Mouse (Mus musculus) heart, postnatal 10 days (tissue): Measurements from ENCODE around the gene Ren1. TPM values are rescaled to one million over a fixed set of nuclear protein-coding genes. Genes with fewer than 3 reads are reported as not detected.

Source experiments
- DNase-seq, 2 experiments: peaks; one replicate each; pipeline ENCODE4 v3.0.0; 2021
- intact Hi-C: fragments of 180-260 bp; cut with DNase I; formaldehyde crosslinking; loops from one replicate; pipeline ENCODE4 v1.15.1; 2025
- total RNA-seq, 2 experiments: library from RNA; stranded (reverse); gene quantifications; 2 replicates each; pipeline ENCODE4 v1.2.3; 2021

Gene Ren1
- total RNA-seq, result under 1 TPM; 0.22 TPM

DNA sequence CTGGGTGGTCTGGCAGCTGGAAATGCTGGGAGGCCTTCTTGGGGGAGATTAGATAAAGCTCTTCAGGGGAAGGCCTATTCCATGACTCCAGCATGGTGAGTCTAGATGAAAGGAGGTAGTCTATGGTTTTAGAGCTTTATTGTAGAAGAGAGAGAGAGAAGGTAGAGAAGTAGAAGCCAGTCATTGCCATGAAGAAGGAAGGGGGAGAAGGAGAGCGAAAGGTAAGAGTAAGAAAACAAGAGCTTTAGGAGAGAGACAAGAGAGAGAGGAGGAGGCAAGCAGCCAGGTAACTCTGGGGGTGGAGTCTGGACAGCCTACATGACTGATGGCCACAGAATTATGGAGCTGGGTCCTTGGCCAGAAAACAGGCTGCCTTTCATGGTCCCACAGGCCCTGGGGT, at the start of gene Ren1:
Gene Ren1, plus strand, starts transcription at position 301 of the 400 bp plus-strand sequence.
- intact Hi-C loops, result no loop called here
- DNase-seq, result no peak

DNA sequence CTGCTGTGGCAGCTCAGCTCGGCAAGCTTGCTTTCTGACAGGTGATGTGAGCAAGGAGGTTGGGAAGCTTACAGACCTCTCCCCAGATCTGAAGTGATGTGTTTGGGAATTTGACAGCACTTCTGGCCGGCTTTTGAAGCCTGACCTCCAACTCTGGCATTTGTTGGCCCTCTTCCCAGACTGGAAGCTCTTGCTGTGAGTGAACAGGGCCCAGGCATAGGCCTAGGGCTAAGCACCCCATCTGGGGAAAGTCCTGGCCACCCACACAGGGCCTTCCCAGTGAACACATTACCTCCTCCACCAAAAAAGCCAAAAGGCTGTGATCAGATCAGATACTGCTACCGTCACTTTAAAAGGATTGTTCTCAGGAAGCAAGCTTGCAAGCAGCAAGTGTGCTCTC, 47.8 kb upstream of the Ren1 start:
- peak; percentile 81 to 84 for DNase-seq
- intact Hi-C loops, result no loop called here

DNA sequence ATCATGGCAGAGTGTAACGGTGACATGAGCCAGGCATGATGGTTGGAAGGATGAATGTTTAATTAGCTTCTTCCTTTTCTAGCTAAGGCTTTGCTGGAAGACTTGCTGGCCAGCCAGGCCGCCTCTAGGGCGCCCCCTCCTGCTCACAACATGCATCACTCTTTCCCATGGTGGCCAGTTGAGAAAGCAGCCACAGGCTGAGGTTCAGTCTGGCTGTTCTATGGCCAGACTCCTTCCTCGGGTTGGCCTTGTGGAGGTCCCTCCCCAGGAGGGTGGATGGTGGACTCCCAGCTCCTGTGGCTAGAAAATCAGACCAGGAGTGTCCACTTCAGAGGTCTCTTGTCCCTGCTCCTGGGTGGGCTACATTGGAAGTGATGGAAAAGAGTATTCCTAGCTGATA, 43.5 kb upstream of the Ren1 start:
- DNase-seq, result peak; percentile 86 to 90
- intact Hi-C loops, result loop anchor here (1.0 to 5.0 kb wide), 5 partner anchors 81 to 270 kb away; no protein-coding TSS in a partner anchor

DNA sequence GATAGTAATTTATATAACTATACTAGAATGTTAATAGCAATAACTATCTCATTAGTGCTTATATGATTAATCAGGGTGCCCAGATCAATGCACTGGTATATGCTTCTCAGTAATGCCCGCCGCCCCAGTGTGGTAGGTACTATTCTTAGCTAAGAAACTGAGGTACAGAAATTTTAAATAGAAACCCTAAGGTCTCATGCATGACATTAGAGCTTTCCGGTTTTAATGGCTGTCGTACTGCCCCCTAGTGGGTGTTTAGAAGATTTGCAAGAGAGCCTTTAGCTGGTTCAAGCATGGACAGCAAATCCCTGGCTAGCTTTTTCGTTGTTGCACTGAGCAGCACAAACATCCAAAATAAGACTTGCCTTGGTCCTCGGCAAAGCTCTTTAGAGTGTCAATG, 43.0 kb upstream of the Ren1 start:
- DNase-seq, result peak; percentile 61 to 75
- intact Hi-C loops, result loop anchor here (1.0 to 5.0 kb wide), 4 partner anchors 126 to 270 kb away; no protein-coding TSS in a partner anchor

DNA sequence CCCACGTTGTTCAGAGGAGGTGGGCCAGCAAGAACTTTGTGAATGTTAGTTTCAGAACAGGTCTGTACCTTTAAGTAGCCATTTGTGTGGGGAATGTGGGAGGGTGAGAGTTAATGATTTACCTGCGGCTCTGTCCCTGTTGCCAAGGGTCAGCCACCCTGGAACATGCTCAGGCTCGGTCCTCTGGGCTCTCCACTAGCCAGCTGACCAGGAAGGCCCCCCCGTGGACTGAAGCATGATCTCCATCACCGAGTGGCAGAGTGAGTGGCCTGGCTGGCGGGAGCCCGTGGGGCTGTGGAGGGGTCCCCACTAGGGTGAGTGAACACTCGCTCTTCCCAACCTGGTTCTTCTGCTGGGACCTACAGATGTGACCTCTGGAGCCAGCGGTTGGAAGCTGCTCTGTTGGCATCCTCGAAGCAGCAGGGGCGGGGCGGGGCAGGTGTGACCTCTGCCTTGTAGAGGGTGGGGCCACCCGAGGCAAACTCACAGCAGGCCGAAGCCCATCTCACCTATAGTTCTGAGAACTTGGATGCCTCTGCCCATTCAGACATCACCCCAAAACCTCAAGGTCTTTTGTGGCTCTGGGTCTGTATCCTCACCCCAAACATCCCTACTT, 40.5 kb upstream of the Ren1 start, which contains the start of gene Golt1a:
Gene Golt1a, plus strand, starts transcription at position 149 of the 616 bp plus-strand sequence.
- intact Hi-C loops, result loop anchor here (5.0 kb wide), 1 partner anchor 272 kb away; no protein-coding TSS in a partner anchor
- DNase-seq, result no peak

DNA sequence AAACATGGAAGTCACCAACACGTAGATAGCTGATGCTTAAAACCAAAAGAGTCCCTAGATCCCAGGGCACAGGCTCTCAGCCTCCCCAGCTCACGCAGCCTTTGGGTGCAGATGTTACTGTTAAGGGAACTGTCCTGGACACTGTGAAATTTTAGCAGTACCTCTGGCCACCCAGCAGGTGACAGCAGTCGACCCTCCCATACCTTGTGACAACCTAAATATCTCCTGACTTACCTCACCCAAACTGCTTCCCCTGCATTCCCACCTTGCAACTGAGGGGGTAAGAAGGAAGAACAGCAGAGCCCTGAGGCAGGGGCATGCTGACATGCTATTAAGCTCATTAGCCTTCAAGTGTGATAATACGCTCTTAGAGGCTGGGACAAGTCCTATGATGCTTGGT, 39.1 kb upstream of the Ren1 start:
- intact Hi-C loops, result no loop called here
- no peak for DNase-seq

DNA sequence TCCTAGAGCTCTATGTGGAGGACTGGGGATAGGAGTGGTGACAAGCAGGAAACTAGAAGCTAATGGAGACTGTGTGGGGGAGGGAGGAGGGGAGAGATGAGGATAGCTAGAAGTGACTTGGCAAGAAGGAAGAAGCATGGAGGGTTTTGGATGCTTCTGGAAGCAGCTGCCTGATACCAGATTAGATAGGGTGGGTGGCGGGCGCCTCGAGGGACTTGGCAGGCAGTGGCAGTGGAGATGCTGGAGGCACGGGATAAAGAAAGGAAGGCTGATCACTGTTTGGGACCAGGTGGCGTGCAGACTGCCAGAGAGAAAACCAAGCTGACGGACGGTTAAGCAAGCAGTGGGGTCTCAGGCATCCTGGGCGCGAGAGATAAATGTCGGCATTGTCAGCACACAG, 38.4 kb upstream of the Ren1 start:
- DNase-seq, result no peak
- intact Hi-C loops, result no loop called here

DNA sequence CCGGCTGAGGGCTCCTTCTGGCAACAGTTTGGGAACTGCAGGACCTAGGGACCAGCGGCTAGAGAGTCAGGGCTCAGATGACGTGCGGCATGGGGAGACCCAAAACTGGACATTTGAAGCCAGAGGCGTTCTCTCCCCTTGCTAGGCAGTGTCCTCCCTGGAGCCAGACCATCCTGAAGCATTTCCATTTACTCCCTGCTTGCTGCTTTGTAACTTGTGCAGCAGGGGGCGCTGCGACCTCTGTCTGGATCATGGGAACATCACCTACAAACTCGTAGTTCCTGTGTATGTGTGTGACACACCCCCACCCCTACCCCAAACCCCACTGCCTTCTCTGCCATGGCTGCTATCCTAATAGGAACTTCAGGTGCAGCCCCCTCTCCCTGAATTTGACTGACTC, 35.9 kb upstream of the Ren1 start:
- intact Hi-C loops, result loop anchor here (1.0 kb wide), 1 partner anchor 39 kb away; no protein-coding TSS in a partner anchor
- peak; percentile 57 to 78 for DNase-seq

DNA sequence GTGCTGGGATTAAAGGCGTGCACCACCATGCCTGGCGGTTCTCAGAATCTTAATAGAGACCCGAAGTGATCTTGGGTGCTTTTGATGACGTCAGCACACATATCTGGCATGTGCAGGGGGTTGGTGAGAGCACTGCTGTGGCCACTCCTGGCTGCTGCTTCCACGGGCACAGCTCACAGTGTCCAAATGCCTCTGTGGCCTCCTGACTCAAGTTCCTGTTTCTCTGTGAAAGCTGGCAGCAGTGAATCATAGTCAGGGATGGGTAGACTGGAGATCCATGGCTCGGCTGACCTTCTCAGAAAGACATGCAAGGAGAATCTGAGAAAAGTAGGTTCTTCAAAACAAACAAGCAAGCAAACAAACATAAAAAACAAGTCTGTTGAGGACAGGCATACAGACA, 34.5 kb upstream of the Ren1 start:
- DNase-seq, result no peak
- intact Hi-C loops, result no loop called here

DNA sequence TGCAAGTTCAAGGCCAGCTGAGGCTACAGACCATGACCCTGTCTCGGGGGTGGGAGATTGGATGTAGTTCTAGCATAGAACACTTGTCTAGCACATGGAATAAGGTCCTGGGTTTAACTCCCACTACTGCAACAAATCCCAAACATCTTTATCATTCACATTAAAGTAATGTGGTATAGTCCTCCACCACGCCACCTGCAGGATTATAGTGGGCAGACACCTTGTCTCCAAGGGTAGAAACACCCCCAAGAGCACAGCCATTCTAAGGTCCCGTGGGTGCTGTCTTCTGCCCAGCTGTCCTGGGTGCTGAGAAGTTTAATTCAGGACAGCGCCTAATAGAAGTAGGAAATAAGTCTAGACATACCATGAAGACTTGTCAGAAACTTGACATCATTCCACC, 33.7 kb upstream of the Ren1 start:
- no peak for DNase-seq
- intact Hi-C loops, result no loop called here

DNA sequence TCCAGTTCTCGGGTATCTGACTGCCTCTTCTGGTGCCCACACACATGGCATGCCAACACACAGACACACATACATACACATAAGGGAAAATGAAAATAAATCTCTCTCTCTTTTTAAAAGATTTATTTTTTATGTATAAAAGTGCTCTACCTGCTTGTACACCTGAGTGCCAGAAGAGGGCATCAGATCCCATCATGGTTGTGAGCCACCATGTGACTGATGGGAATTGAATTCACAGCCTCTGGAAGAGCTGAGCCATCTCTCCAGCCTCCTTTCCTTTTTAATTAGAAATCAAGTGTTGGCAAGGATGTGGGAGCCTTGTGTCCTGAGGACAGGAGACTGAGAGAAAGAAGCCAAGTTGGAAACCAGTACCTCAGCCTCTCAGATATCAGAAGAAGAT, 33.2 kb upstream of the Ren1 start:
- intact Hi-C loops, result no loop called here
- no peak for DNase-seq

DNA sequence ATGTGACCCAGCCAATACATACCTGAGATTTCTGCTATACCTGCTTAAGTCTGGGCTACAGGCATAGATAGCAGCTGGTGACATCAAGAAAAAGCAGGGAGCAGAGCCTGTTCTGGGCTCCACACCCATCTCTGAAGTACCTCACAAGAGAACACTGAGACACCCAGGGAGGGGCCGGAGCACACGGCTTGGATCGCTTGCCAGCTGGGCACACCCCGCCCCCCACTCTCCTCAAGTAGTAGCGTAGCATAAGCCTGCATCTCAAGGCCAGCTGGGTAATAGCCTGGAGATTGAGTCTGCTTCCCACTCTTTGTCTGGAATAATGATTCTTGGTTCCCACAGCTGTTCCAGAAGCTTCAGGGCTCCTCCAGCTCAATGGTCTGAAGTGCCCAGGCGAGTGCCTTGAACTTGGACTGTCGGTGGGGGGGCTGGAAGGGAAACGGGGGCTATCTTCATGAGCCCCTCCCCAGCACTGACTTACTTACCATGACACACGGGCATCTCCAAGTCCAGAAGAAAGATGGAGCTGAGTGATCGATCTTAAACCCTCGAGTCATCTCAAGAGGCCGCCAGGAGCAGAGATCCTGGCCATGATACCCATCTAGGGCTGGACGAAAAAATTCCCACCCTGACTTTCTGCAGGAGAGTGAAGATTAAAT, 28.9 kb upstream of the Ren1 start, which contains the start of gene Kiss1:
Gene Kiss1, plus strand, starts transcription at position 609 of the 659 bp plus-strand sequence.
- intact Hi-C loops, result no loop called here

DNA sequence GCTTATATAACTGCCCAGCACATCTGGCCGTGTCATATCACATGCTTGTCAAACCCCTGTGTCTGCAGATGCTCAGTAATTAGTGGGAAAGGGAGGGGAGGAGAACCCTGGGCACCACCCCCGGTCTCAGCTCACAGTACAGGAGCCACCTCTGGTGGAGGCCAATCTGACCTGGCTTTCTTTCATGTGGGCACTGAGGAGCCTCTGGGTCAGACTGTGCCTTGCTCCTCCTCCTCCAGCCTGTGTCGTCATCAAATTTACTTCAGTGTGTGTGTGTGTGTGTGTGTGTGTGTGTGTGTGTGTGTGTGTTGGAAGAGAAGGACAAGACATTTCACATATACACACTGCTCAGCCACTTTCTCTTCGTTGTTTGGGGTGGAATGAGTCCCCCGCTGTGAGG, 27.0 kb upstream of the Ren1 start:
- intact Hi-C loops, result no loop called here
- no peak for DNase-seq

More for the DNA sequence above, 28.9 kb upstream of the Ren1 start, which contains the start of gene Kiss1:
- no peak for DNase-seq

DNA sequence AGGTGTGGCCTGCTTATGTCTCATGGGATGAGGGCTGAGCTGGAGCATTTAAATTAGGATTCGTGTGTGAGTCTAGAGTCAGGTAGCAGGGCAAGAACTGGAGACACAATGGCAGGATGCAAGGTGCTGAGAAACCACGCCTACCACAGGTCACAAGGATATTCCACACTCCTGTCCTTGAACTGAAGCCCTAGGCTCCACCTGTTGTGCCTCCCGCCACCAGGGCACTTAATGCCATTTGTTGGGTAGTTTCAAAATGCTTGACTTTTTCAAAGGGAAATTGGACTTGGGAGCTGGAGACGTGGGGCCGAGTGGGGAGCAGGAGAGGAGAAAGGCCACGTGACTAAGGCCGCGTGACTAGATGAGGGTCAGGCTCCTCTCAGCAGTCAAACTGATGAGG, 24.4 kb upstream of the Ren1 start:
- DNase-seq, result no peak
- intact Hi-C loops, result no loop called here

DNA sequence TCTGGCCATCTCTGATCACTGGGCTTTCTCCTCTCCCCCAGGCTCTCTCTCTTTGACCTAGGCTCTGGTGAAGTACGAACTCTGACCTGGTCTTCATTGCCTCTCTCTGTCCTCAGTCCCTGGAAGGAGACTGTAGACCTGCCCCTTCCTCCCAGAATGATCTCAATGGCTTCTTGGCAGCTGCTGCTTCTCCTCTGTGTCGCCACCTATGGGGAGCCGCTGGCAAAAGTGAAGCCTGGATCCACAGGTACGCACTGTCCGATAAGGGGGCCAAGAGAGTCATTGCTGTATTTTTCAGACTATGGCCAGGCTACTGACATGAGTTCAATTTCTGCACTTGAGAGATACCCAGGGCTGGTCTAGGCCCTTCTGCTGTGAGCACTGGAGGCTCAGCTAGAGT, 23.2 kb upstream of the Ren1 start:
- intact Hi-C loops, result no loop called here
- DNase-seq, result no peak

DNA sequence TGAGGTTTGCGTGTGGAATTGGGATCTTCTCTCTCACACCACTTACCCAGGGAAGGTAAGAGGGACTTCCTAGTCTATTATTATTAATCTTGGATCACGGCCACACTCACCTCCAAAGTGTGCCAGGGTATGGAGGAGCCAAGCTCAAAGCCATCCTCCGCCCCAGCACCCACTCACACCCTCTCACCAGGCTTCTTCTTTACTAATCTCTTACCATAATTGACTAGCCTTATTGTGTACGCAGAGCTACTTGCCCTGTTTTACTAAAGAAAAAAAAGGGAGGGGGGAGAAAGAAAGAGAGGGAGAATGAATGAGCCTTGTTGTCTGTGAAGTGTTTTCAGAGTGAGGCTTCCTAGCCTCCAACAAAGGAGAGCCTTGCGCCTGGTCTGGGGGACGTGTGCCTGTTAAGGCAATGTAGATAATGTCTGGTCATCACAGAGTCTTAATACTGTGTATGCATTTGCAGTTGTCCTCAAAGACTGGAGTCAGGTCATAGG, 22.0 kb upstream of the Ren1 start:
- intact Hi-C loops, result no loop called here
- DNase-seq, result no peak

DNA sequence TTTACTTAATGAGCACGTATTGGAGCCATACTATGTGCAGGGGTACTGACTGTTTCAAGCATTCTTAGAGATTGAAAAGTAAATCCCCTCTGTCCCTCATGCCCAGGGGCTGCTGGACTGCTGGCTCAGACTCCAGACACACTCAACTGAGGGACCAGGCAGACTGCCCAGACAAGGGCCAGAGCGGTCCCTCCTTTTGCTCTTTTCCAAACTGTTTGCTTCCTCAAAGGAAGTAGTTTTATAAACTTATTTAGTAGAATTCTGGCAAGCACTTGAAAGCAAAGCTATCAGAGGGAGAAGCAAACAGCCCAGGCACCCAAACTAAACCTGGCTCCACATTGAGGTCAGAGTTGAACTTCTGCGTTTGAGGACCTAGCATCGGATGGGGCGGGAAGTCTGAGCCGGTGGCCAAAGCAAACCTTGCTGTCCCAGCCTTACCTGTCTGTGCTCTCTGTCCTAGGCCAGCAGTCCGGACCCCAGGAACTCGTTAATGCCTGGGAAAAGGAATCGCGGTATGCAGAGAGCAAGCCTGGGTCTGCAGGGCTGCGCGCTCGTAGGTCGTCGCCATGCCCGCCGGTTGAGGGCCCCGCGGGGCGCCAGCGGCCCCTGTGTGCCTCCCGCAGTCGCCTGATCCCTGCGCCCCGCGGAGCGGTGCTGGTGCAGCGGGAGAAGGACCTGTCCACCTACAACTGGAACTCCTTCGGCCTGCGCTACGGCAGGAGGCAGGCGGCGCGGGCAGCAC, 21.2 kb upstream of the Ren1 start:
- DNase-seq, result peak in 1 of 2 experiments; percentile 18
- intact Hi-C loops, result no loop called here

DNA sequence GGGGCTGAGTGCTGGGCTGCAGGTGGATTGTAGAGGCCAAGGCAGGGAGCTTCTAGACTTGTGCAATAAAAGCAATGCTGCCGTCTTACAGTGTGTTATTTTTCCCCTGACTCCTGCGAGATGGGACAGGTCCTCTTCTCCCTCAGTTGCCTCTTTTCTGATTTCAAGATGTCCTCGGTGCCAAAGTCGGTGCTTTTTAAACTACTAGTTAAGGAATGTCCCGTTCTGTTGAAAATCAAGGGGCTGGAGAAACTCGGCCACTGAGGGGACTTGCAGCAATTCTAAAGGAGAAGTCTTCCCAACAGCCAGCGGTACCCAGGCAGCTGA, 20.7 kb upstream of the Ren1 start:
- DNase-seq, result no peak
- intact Hi-C loops, result no loop called here

DNA sequence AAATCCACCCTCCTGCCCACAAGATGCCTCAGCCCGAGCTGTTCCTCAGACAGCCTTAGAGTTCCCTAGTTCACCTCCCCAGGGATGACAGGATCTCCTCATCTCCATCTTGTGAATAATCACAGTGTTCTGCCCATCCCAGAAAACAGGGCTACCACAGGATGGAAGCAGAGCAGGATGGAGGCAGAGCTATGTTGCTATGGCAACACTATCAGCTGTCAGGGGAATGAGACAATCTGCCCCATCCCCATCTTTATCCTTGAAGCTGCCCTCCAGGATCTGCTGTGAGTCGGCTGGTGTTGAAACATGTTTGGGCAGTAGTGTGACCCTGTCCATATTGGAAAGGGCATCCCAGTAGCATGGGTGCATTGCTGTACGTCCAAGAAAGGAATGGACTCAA, 19.2 kb upstream of the Ren1 start:
- intact Hi-C loops, result no loop called here
- DNase-seq, result no peak

DNA sequence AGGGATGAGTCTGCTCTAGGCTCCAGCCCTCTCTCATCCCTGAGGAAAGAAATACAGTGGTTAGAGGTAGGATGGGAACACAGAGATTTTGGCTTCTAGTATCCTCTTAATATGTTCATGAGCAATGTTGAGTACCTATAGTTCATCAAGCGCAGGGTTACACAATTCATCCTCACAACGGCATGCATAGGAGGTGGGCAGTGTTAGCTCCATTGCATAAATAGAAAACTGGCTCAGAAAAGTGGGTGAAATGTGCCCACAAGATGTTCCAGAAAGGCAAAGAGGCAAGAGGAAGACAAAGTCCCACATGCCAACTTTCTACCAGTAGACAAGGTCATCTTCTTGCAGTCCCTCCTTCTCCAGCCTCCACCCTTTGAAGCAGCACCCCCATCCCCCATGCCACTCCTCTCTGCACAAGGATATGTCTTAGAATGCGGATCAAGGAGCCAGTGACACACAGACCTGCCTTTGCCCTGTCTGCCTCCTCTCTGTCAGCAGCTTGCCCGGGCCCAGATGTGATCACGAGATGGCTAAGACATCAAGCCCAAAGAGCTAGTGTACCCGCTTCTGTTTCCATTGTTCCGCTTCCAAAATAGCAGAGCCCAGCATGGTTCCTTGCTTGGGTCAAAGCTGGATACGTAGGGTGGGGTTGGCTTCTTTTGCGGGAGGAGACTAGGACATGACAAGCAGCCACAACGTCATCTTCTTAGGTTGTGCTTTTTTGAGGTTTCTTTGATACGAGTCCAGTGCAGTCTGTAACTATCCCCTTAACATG, 17.5 kb upstream of the Ren1 start:
- intact Hi-C loops, result no loop called here
- no peak for DNase-seq

DNA sequence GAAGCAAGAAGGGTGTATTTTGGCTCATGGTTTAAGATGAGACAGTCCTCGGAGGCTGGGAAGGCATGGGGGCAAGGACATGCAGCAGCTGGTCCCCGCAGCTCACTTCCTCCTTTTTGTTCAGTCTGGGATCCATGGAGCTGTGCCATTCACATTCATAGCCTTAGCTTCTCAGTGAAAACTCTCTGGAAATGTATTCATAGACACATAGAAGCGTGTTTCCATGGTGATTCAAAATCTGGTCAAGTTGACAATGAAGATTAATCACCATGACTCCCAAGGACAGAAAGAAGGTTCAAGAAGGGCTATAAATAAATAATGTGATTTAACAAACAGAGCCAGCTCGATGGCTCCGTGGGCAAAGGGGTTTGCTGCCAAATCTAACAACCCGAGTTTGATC, 16.4 kb upstream of the Ren1 start:
- intact Hi-C loops, result no loop called here
- DNase-seq, result no peak
